Comparison of ENCODE assay signal across 7 mouse cellular contexts in the genomic region with DNA sequence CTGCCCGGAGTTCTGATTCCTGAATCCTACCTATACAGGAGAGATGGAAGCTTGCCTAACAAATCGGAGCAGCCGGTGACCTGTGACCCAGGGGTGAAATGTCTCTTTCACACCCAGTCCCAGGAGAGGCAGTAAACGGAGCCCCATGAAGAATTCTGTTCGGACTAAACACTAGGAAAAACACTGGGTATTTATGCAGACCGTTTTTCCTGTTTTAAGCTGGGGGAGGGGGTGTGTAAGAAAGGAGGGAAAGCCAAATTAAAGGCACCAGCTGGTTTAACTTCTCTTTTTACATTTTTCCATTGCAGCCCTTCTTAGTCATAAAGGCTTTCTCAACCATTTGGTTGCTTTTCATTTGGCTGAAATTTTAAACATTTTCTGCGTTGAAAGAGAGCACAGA.
DNase-seq lines count a peak whose midpoint lies in the region; ATAC-seq and TF ChIP-seq lines count a peak whose summit lies in the region.

No protein-coding gene starts in this region.

- ATAC-seq in midbrain, embryonic 11.5 days (ENCODE audit: low FRiP score) = no peak
- ATAC-seq in midbrain, postnatal 0 days (ENCODE audit: low FRiP score) = no peak
- no peak for ATAC-seq in embryonic facial prominence, embryonic 11.5 days (replicated peaks; ENCODE audit: insufficient number of reproducible peaks, low FRiP score, low TSS enrichment, low read depth)
- ATAC-seq in lung, postnatal 0 days = peak; percentile 16; the same call in 1 of the 2 replicates

- H3K27ac ChIP-seq in midbrain, embryonic 11.5 days (ENCODE audit: low read depth, low read length) = no peak overlapping the region
- H3K27ac ChIP-seq in midbrain, postnatal 0 days (ENCODE audit: low read depth, low read length) = no peak overlapping the region
- no peak overlapping the region for H3K27ac ChIP-seq in embryonic facial prominence, embryonic 11.5 days (replicated peaks; ENCODE audit: low read depth, low read length)
- peak overlapping the region; percentile 38; the same call in 1 of the 2 replicates for H3K27ac ChIP-seq in lung, postnatal 0 days (ENCODE audit: low read length)
- no peak overlapping the region for H3K27ac ChIP-seq in cerebellum, adult 2 months (ENCODE audit: insufficient read depth, low read length)

- no peaks in the 10 kb centered on the region for H3K36me3 ChIP-seq in midbrain, embryonic 11.5 days (ENCODE audit: control insufficient read depth, insufficient read depth, low read length)
- no peaks in the 10 kb centered on the region for H3K36me3 ChIP-seq in midbrain, postnatal 0 days (ENCODE audit: insufficient read depth, low read length)
- H3K36me3 ChIP-seq in embryonic facial prominence, embryonic 11.5 days (replicated peaks; ENCODE audit: control insufficient read depth, insufficient read depth, low read depth, low read length) = no peaks in the 10 kb centered on the region
- no peaks in the 10 kb centered on the region for H3K36me3 ChIP-seq in lung, postnatal 0 days (ENCODE audit: insufficient read depth, low read length)

- no peak for TF ChIP-seq CTCF in midbrain, postnatal 0 days (IDR thresholded peaks at IDR 0.05)
- TF ChIP-seq CTCF in lung, postnatal 0 days (IDR thresholded peaks at IDR 0.05) = no peak
- no peak for TF ChIP-seq CTCF in cerebellum, adult 2 months (IDR thresholded peaks at IDR 0.05; ENCODE audit: borderline replicate concordance, insufficient read depth, low read depth, low read length)

- no peak for TF ChIP-seq POLR2A in cerebellum, adult 2 months (IDR thresholded peaks at IDR 0.05; ENCODE audit: borderline replicate concordance, insufficient read depth, low read length)

- peak; percentile 87 for DNase-seq in midbrain, embryonic 11.5 days (ENCODE audit: low spot score, missing footprints)
- no peak for DNase-seq in midbrain, postnatal 0 days (ENCODE audit: low spot score)
- peak; percentile 56 for DNase-seq in embryonic facial prominence, embryonic 11.5 days (ENCODE audit: low spot score)
- DNase-seq in heart, postnatal 4 days = peak; percentile 22
- peak; percentile 85 for DNase-seq in lung, postnatal 0 days (ENCODE audit: low spot score)
- DNase-seq in cerebellum, adult 9-10 months = no peak
- no peak for DNase-seq in cerebellum, adult 2 months

- H3K27me3 ChIP-seq in midbrain, embryonic 11.5 days (ENCODE audit: control insufficient read depth, insufficient read depth, low read length) = no peaks in the 10 kb centered on the region
- no peaks in the 10 kb centered on the region for H3K27me3 ChIP-seq in midbrain, postnatal 0 days (ENCODE audit: insufficient read depth, low read length)
- H3K27me3 ChIP-seq in embryonic facial prominence, embryonic 11.5 days (ENCODE audit: control insufficient read depth, insufficient read depth, low read length) = no peaks in the 10 kb centered on the region
- H3K27me3 ChIP-seq in lung, postnatal 0 days (replicated peaks; ENCODE audit: insufficient read depth, low read length) = no peaks in the 10 kb centered on the region
- no peaks in the 10 kb centered on the region for H3K27me3 ChIP-seq in cerebellum, adult 2 months (ENCODE audit: control insufficient read depth, insufficient read depth, low read length)

- no peak overlapping the region for H3K4me2 ChIP-seq in midbrain, embryonic 11.5 days
- H3K4me2 ChIP-seq in midbrain, postnatal 0 days (ENCODE audit: low read depth, low read length, poor library complexity, severe bottlenecking) = no peak overlapping the region
- H3K4me2 ChIP-seq in embryonic facial prominence, embryonic 11.5 days (ENCODE audit: low read depth, low read length) = no peak overlapping the region
- H3K4me2 ChIP-seq in lung, postnatal 0 days (replicated peaks; ENCODE audit: low read depth, low read length) = peak overlapping the region; percentile 25; the same call in 1 of the 2 replicates

- 24% methylated on average over 7 of the region's 7 CpGs for WGBS in midbrain, embryonic 11.5 days
- 32% methylated on average over 7 of the region's 7 CpGs for WGBS in midbrain, postnatal 0 days
- WGBS in embryonic facial prominence, embryonic 11.5 days = 9% methylated on average over 7 of the region's 7 CpGs
- 10% methylated on average over 7 of the region's 7 CpGs for WGBS in lung, postnatal 0 days
- WGBS in cerebellum, adult 2 months = 67% methylated on average over 7 of the region's 7 CpGs

- H3K9ac ChIP-seq in midbrain, embryonic 11.5 days (ENCODE audit: low read length) = no peak overlapping the region
- no peak overlapping the region for H3K9ac ChIP-seq in midbrain, postnatal 0 days (replicated peaks; ENCODE audit: low read length, poor library complexity, severe bottlenecking)
- H3K9ac ChIP-seq in embryonic facial prominence, embryonic 11.5 days (replicated peaks; ENCODE audit: low read length) = no peak overlapping the region
- H3K9ac ChIP-seq in lung, postnatal 0 days (replicated peaks; ENCODE audit: low read depth) = no peak overlapping the region

- TF ChIP-seq EP300 in lung, postnatal 0 days (IDR thresholded peaks at IDR 0.05) = no peak

- no peaks in the 10 kb centered on the region; the same call in 1 of the 2 replicates for H3K4me1 ChIP-seq in midbrain, embryonic 11.5 days (ENCODE audit: control insufficient read depth, insufficient read depth, low read length)
- no peaks in the 10 kb centered on the region; the same call in 1 of the 2 replicates for H3K4me1 ChIP-seq in midbrain, postnatal 0 days (ENCODE audit: insufficient read depth, low read length)
- no peaks in the 10 kb centered on the region for H3K4me1 ChIP-seq in embryonic facial prominence, embryonic 11.5 days (ENCODE audit: control insufficient read depth, insufficient read depth, low read length)
- peaks cover 8% of the 10 kb centered on the region for H3K4me1 ChIP-seq in lung, postnatal 0 days (ENCODE audit: insufficient read depth, low read depth, low read length)
- H3K4me1 ChIP-seq in cerebellum, adult 2 months (ENCODE audit: control insufficient read depth, insufficient read depth, low read length) = no peaks in the 10 kb centered on the region

- H3K4me3 ChIP-seq in midbrain, embryonic 11.5 days (ENCODE audit: low read depth, low read length) = no peak overlapping the region
- H3K4me3 ChIP-seq in midbrain, postnatal 0 days (ENCODE audit: low read depth, low read length) = no peak overlapping the region
- H3K4me3 ChIP-seq in embryonic facial prominence, embryonic 11.5 days (ENCODE audit: low read depth, low read length) = no peak overlapping the region
- H3K4me3 ChIP-seq in lung, postnatal 0 days (ENCODE audit: low read depth, low read length) = no peak overlapping the region
- no peak overlapping the region for H3K4me3 ChIP-seq in cerebellum, adult 2 months (replicated peaks; ENCODE audit: insufficient read depth, low read depth, low read length)

- H3K9me3 ChIP-seq in midbrain, embryonic 11.5 days (ENCODE audit: control insufficient read depth, low read length) = no peaks in the 10 kb centered on the region
- H3K9me3 ChIP-seq in midbrain, postnatal 0 days (ENCODE audit: low read length) = no peaks in the 10 kb centered on the region
- H3K9me3 ChIP-seq in embryonic facial prominence, embryonic 11.5 days (replicated peaks; ENCODE audit: control insufficient read depth, low read length) = no peaks in the 10 kb centered on the region
- no peaks in the 10 kb centered on the region for H3K9me3 ChIP-seq in lung, postnatal 0 days (ENCODE audit: low read length)

Comparison
In these comparisons a context has a peak if more than half of its experiments do, and no peak if none do; other contexts are left out.
1. DNase-seq: peak in midbrain, embryonic 11.5 days (single experiment), embryonic facial prominence, embryonic 11.5 days (single experiment), heart, postnatal 4 days (single experiment) and lung, postnatal 0 days (single experiment); none in midbrain, postnatal 0 days (single experiment), cerebellum, adult 9-10 months (single experiment) and cerebellum, adult 2 months (0 of 2).